Mouse (Mus musculus) E14TG2a.4 (cell line): ENCODE data around the gene Gjb4.

ENCODE experiments used
- CTCF ChIP-seq: conservative IDR thresholded peaks from 2 replicates; pipeline ENCODE4 v1.5.1; 2014; ENCODE audit warnings: low read length
- NANOG ChIP-seq: IDR thresholded peaks from 2 replicates; pipeline ENCODE4 v1.6.1; 2014; ENCODE audit warnings: borderline replicate concordance, low read length, mixed read lengths
- POU5F1 ChIP-seq: IDR thresholded peaks from 2 replicates; pipeline ENCODE4 v1.6.1; 2014; ENCODE audit warnings: low read length, borderline replicate concordance

GRCm38 (mm10) chr4:127349560-127350300 lies 4.2 kb downstream of the Gjb4 start:
- TF ChIP-seq CTCF (no peak), POU5F1 (no peak), NANOG (no peak)
